Mouse (Mus musculus): Measurements from ENCODE around the gene Tdp2. TPM values are rescaled to one million over a fixed set of nuclear protein-coding genes. Genes with fewer than 3 reads are reported as not detected.

Tdp2 gene
- polyA plus RNA-seq, 1 experiment from 2014 or later, result 33.9 TPM

GRCm38 (mm10) chr13:24861084-24861483 lies 29.6 kb downstream of the Tdp2 start:
- no peak overlapping the region for H3K9ac ChIP-seq (replicated peaks; ENCODE audit: low read depth, low read length)
- no peak overlapping the region for H3K4me2 ChIP-seq (ENCODE audit: low read depth, low read length)
- ATAC-seq (ENCODE audit: low read depth), result no peak
- no peaks in the 10 kb centered on the region for H3K36me3 ChIP-seq (ENCODE audit: control insufficient read depth, insufficient read depth, low read length)
- H3K4me3 ChIP-seq (ENCODE audit: low read depth, low read length), result no peak overlapping the region
- 66% methylated on average over 12 of the region's 12 CpGs for WGBS
- H3K4me1 ChIP-seq (ENCODE audit: control insufficient read depth, insufficient read depth, low read length), result no peaks in the 10 kb centered on the region
- H3K27ac ChIP-seq (ENCODE audit: low read depth, low read length), result no peak overlapping the region
- no peaks in the 10 kb centered on the region for H3K9me3 ChIP-seq (ENCODE audit: control insufficient read depth, low read length)
- no peaks in the 10 kb centered on the region for H3K27me3 ChIP-seq (ENCODE audit: control insufficient read depth, insufficient read depth, low read length)

- no peak overlapping the region for H3K27ac ChIP-seq (ENCODE audit: low read depth, low read length)
- ATAC-seq (ENCODE audit: low read depth), result no peak
- H3K9me3 ChIP-seq (ENCODE audit: control insufficient read depth, low read length), result no peaks in the 10 kb centered on the region
- no peaks in the 10 kb centered on the region for H3K4me1 ChIP-seq (ENCODE audit: control insufficient read depth, insufficient read depth, low read length)
- WGBS, result 80% methylated on average over 7 of the region's 7 CpGs
- H3K4me2 ChIP-seq (ENCODE audit: low read depth, low read length), result no peak overlapping the region
- no peaks in the 10 kb centered on the region for H3K36me3 ChIP-seq (ENCODE audit: control insufficient read depth, insufficient read depth, low read length)
- H3K9ac ChIP-seq (replicated peaks; ENCODE audit: low read depth, low read length), result no peak overlapping the region
- no peaks in the 10 kb centered on the region for H3K27me3 ChIP-seq (ENCODE audit: control insufficient read depth, insufficient read depth, low read length)
- H3K4me3 ChIP-seq (ENCODE audit: low read depth, low read length), result no peak overlapping the region
These were observed 30.5 kb downstream of the Tdp2 start for GRCm38 (mm10) chr13:24862021-24862420.

GRCm38 (mm10) chr13:24862520-24862919 lies 31.0 kb downstream of the Tdp2 start:
- Histone ChIP-seq H3K4me2 (ENCODE audit: low read depth, low read length) (no peak overlapping the region), H3K9me3 (ENCODE audit: control insufficient read depth, low read length) (no peaks in the 10 kb centered on the region), H3K27me3 (ENCODE audit: control insufficient read depth, insufficient read depth, low read length) (no peaks in the 10 kb centered on the region), H3K27ac (ENCODE audit: low read depth, low read length) (no peak overlapping the region), H3K36me3 (ENCODE audit: control insufficient read depth, insufficient read depth, low read length) (no peaks in the 10 kb centered on the region), H3K9ac (replicated peaks; ENCODE audit: low read depth, low read length) (no peak overlapping the region), H3K4me1 (ENCODE audit: control insufficient read depth, insufficient read depth, low read length) (no peaks in the 10 kb centered on the region), H3K4me3 (ENCODE audit: low read depth, low read length) (no peak overlapping the region)
- WGBS, result 67% methylated on average over 7 of the region's 7 CpGs
- ATAC-seq (ENCODE audit: low read depth), result no peak

- H3K27me3 ChIP-seq (ENCODE audit: control insufficient read depth, insufficient read depth, low read length), result no peaks in the 10 kb centered on the region
- no peaks in the 10 kb centered on the region for H3K36me3 ChIP-seq (ENCODE audit: control insufficient read depth, insufficient read depth, low read length)
- no peak overlapping the region for H3K4me2 ChIP-seq (ENCODE audit: low read depth, low read length)
- ATAC-seq (ENCODE audit: low read depth), result no peak
- H3K9me3 ChIP-seq (ENCODE audit: control insufficient read depth, low read length), result no peaks in the 10 kb centered on the region
- no peaks in the 10 kb centered on the region for H3K4me1 ChIP-seq (ENCODE audit: control insufficient read depth, insufficient read depth, low read length)
- no peak overlapping the region for H3K4me3 ChIP-seq (ENCODE audit: low read depth, low read length)
- 76% methylated on average over 9 of the region's 9 CpGs for WGBS
- H3K9ac ChIP-seq (replicated peaks; ENCODE audit: low read depth, low read length), result no peak overlapping the region
- H3K27ac ChIP-seq (ENCODE audit: low read depth, low read length), result no peak overlapping the region
These were observed 35.2 kb downstream of the Tdp2 start for GRCm38 (mm10) chr13:24866430-24867402.

GRCm38 (mm10) chr13:24867789-24868188 lies 36.3 kb downstream of the Tdp2 start:
- H3K27me3 ChIP-seq (ENCODE audit: control insufficient read depth, insufficient read depth, low read length), result no peaks in the 10 kb centered on the region
- H3K4me3 ChIP-seq (ENCODE audit: low read depth, low read length), result no peak overlapping the region
- H3K4me2 ChIP-seq (ENCODE audit: low read depth, low read length), result no peak overlapping the region
- H3K9me3 ChIP-seq (ENCODE audit: control insufficient read depth, low read length), result no peaks in the 10 kb centered on the region
- H3K9ac ChIP-seq (replicated peaks; ENCODE audit: low read depth, low read length), result no peak overlapping the region
- H3K4me1 ChIP-seq (ENCODE audit: control insufficient read depth, insufficient read depth, low read length), result no peaks in the 10 kb centered on the region
- H3K36me3 ChIP-seq (ENCODE audit: control insufficient read depth, insufficient read depth, low read length), result no peaks in the 10 kb centered on the region
- H3K27ac ChIP-seq (ENCODE audit: low read depth, low read length), result no peak overlapping the region
- ATAC-seq (ENCODE audit: low read depth), result no peak
- 94% methylated on average over 10 of the region's 10 CpGs for WGBS

- no peaks in the 10 kb centered on the region for H3K36me3 ChIP-seq (ENCODE audit: control insufficient read depth, insufficient read depth, low read length)
- no peak overlapping the region for H3K9ac ChIP-seq (replicated peaks; ENCODE audit: low read depth, low read length)
- no peak overlapping the region for H3K4me3 ChIP-seq (ENCODE audit: low read depth, low read length)
- no peak overlapping the region for H3K4me2 ChIP-seq (ENCODE audit: low read depth, low read length)
- 92% methylated on average over 7 of the region's 7 CpGs for WGBS
- H3K9me3 ChIP-seq (ENCODE audit: control insufficient read depth, low read length), result no peaks in the 10 kb centered on the region
- no peaks in the 10 kb centered on the region for H3K4me1 ChIP-seq (ENCODE audit: control insufficient read depth, insufficient read depth, low read length)
- no peak for ATAC-seq (ENCODE audit: low read depth)
- no peak overlapping the region for H3K27ac ChIP-seq (ENCODE audit: low read depth, low read length)
- no peaks in the 10 kb centered on the region for H3K27me3 ChIP-seq (ENCODE audit: control insufficient read depth, insufficient read depth, low read length)
These were observed 36.8 kb downstream of the Tdp2 start for GRCm38 (mm10) chr13:24868233-24868632.

GRCm38 (mm10) chr13:24879359-24880040 lies 48.0 kb downstream of the Tdp2 start:
- Histone ChIP-seq H3K4me3 (ENCODE audit: low read depth, low read length) (no peak overlapping the region), H3K9ac (replicated peaks; ENCODE audit: low read depth, low read length) (no peak overlapping the region), H3K9me3 (ENCODE audit: control insufficient read depth, low read length) (no peaks in the 10 kb centered on the region), H3K27ac (ENCODE audit: low read depth, low read length) (no peak overlapping the region), H3K4me1 (ENCODE audit: control insufficient read depth, insufficient read depth, low read length) (no peaks in the 10 kb centered on the region), H3K4me2 (ENCODE audit: low read depth, low read length) (no peak overlapping the region), H3K27me3 (ENCODE audit: control insufficient read depth, insufficient read depth, low read length) (no peaks in the 10 kb centered on the region), H3K36me3 (ENCODE audit: control insufficient read depth, insufficient read depth, low read length) (0 out of 2 replicates have a peak, but pooled peaks cover 5% of the 10 kb centered on the region)
- ATAC-seq (ENCODE audit: low read depth), result no peak
- 90% methylated on average over 15 of the region's 15 CpGs for WGBS

- 0 out of 2 replicates have a peak, but pooled peaks cover 5% of the 10 kb centered on the region for H3K36me3 ChIP-seq (ENCODE audit: control insufficient read depth, insufficient read depth, low read length)
- H3K9ac ChIP-seq (replicated peaks; ENCODE audit: low read depth, low read length), result no peak overlapping the region
- H3K4me1 ChIP-seq (ENCODE audit: control insufficient read depth, insufficient read depth, low read length), result no peaks in the 10 kb centered on the region
- H3K9me3 ChIP-seq (ENCODE audit: control insufficient read depth, low read length), result no peaks in the 10 kb centered on the region
- H3K27me3 ChIP-seq (ENCODE audit: control insufficient read depth, insufficient read depth, low read length), result no peaks in the 10 kb centered on the region
- 86% methylated on average over 6 of the region's 6 CpGs for WGBS
- H3K27ac ChIP-seq (ENCODE audit: low read depth, low read length), result no peak overlapping the region
- ATAC-seq (ENCODE audit: low read depth), result no peak
- H3K4me3 ChIP-seq (ENCODE audit: low read depth, low read length), result no peak overlapping the region
- no peak overlapping the region for H3K4me2 ChIP-seq (ENCODE audit: low read depth, low read length)
These were observed 48.7 kb downstream of the Tdp2 start for GRCm38 (mm10) chr13:24880208-24880607.

- Histone ChIP-seq H3K9me3 (ENCODE audit: control insufficient read depth, low read length) (no peaks in the 10 kb centered on the region), H3K4me3 (ENCODE audit: low read depth, low read length) (no peak overlapping the region), H3K4me1 (ENCODE audit: control insufficient read depth, insufficient read depth, low read length) (no peaks in the 10 kb centered on the region), H3K27me3 (ENCODE audit: control insufficient read depth, insufficient read depth, low read length) (no peaks in the 10 kb centered on the region), H3K27ac (ENCODE audit: low read depth, low read length) (no peak overlapping the region), H3K4me2 (ENCODE audit: low read depth, low read length) (no peak overlapping the region), H3K36me3 (ENCODE audit: control insufficient read depth, insufficient read depth, low read length) (0 out of 2 replicates have a peak, but pooled peaks cover 5% of the 10 kb centered on the region), H3K9ac (replicated peaks; ENCODE audit: low read depth, low read length) (no peak overlapping the region)
- WGBS, result 91% methylated on average over 5 of the region's 5 CpGs
- no peak for ATAC-seq (ENCODE audit: low read depth)
These were observed 49.2 kb downstream of the Tdp2 start for GRCm38 (mm10) chr13:24880704-24881103.

Measured in neural tube, embryonic 14.5 days (tissue).